Mouse (Mus musculus): Measurements from ENCODE around the gene Usp19.

DNA sequence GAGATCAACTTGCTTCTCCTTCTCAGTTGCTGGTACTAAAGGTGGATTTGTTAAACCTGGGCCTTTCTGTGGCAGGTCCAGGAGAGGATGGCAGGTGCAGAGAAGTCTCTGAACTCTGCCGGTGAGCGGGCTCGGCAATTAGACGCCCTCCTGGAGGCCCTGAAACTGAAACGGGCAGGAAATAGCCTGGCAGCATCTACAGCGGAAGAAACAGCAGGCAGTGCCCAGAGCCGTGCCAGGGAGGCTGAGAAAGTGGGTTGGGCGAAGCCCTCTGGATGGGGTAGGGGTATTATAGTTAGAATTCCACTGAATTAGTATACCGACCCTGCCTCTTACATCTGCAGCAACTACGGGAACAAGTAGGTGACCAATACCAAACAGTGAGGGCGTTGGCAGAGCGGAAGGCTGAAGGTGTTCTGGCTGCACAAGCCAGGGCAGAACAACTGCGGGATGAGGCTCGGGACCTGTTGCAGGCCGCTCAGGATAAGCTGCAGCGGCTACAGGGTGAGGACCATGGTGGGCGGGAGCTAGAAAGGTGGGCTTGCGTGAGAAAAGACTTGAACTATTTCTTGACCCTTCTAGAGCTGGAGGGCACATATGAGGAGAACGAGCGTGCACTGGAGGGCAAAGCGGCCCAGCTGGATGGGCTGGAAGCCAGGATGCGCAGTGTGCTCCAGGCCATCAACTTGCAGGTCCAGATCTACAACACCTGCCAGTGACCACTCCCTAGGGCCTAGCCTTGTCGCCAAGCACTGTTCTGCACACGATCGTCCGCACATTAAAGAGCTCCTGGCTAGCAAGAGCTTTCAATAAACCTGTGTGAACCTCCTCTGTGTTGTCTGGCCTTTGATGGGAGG lies 472 bp upstream of the Usp19 start:
- no peak for TF ChIP-seq MYOG (IDR thresholded peaks at IDR 0.05; ENCODE audit: control insufficient read depth, extremely low read depth, insufficient read length)
- TF ChIP-seq CTCF (IDR thresholded peaks at IDR 0.05; ENCODE audit: control insufficient read depth, insufficient read depth, insufficient read length) = no peak
- TF ChIP-seq USF1 (IDR thresholded peaks at IDR 0.05; ENCODE audit: low read depth) = no peak
- TF ChIP-seq MAX (IDR thresholded peaks at IDR 0.05) = no peak
- no peak for TF ChIP-seq CEBPB (IDR thresholded peaks at IDR 0.05; ENCODE audit: low read depth)
- TF ChIP-seq FOSL1 (IDR thresholded peaks at IDR 0.05; ENCODE audit: insufficient read depth, low read length, poor library complexity, severe bottlenecking) = no peak

All from C2C12 (cell line).